Mouse (Mus musculus) limb, embryonic 10.5 days (tissue): ENCODE data around the gene Chd9. TPM values are rescaled to one million over a fixed set of nuclear protein-coding genes. Genes with fewer than 3 reads are reported as not detected.
A peak's percentile ranks its signal among the peaks of the same experiment; 100 is the strongest.

ENCODE experiments used
- DNase-seq: peaks from one replicate; pipeline ENCODE4 v3.0.0-alpha.2; 2017; ENCODE audit warnings: low spot score
- H3K27ac ChIP-seq: fragments of 300-500 bp; sonication (generic); 2 replicates; pipeline ENCODE4 v1.5.1; 2016; ENCODE audit warnings: mild to moderate bottlenecking
- H3K27me3 ChIP-seq: fragments of 300-500 bp; sonication (generic); 2 replicates; pipeline ENCODE4 v1.6.1; 2016; ENCODE audit warnings: low read depth, mild to moderate bottlenecking; ENCODE audit not compliant: poor library complexity, severe bottlenecking
- H3K36me3 ChIP-seq: fragments of 300-500 bp; sonication (generic); 2 replicates; pipeline ENCODE4 v1.6.1; 2016; ENCODE audit warnings: mild to moderate bottlenecking, moderate library complexity
- H3K4me1 ChIP-seq: fragments of 300-500 bp; sonication (generic); 2 replicates; pipeline ENCODE4 v1.6.1; 2016
- H3K4me3 ChIP-seq: fragments of 300-500 bp; sonication (generic); 2 replicates; pipeline ENCODE4 v1.5.1; 2016; ENCODE audit warnings: mild to moderate bottlenecking, moderate library complexity
- H3K9me3 ChIP-seq: fragments of 300-500 bp; sonication (generic); replicated peaks from 2 replicates; pipeline ENCODE4 v1.6.1; 2016; ENCODE audit warnings: mild to moderate bottlenecking
- WGBS: fragments of 180-500 bp; shearing (Covaris S2); methylation state at CpG from one replicate; pipeline ENCODE4 v1.1.7; 2016; 5-methylcytosine and 5-hydroxymethylcytosine counted together
- polyA plus RNA-seq: library from polyadenylated mRNA; unstranded; fragments of >200 nt; fragmentation: Nextera tagmentation; extraction: Ambion mirVana; gene quantifications from 2 replicates; pipeline ENCODE4 v1.2.1, GENCODE M21; 2016

The Chd9 gene
- polyA plus RNA-seq, 1 experiment from 2014 or later = 45.5 TPM

- H3K27me3 ChIP-seq = no peaks in the 10 kb centered on the region
- H3K27ac ChIP-seq = no peak overlapping the region
- H3K4me3 ChIP-seq = no peak overlapping the region
- H3K36me3 ChIP-seq = no peaks in the 10 kb centered on the region; the same call in 1 of the 2 replicates
- no peaks in the 10 kb centered on the region for H3K9me3 ChIP-seq
- WGBS = 82% methylated on average over 4 of the region's 4 CpGs
- no peak for DNase-seq
- peaks cover 42% of the 10 kb centered on the region for H3K4me1 ChIP-seq
These were observed 39.8 kb downstream of the Chd9 start for GRCm38 (mm10) chr8:90867911-90868310.

- Histone ChIP-seq H3K4me1 (peaks cover 42% of the 10 kb centered on the region), H3K4me3 (no peak overlapping the region), H3K27ac (0 out of 2 replicates have a peak overlapping the region, but pooled peaks have one; percentile 73), H3K36me3 (no peaks in the 10 kb centered on the region; the same call in 1 of the 2 replicates), H3K27me3 (no peaks in the 10 kb centered on the region), H3K9me3 (no peaks in the 10 kb centered on the region)
- no peak for DNase-seq
- WGBS = 85% methylated on average over 4 of the region's 4 CpGs
These were observed 40.2 kb downstream of the Chd9 start for GRCm38 (mm10) chr8:90868334-90868733.

- no peak for DNase-seq
- peaks cover 42% of the 10 kb centered on the region for H3K4me1 ChIP-seq
- no peaks in the 10 kb centered on the region for H3K27me3 ChIP-seq
- no peaks in the 10 kb centered on the region for H3K9me3 ChIP-seq
- H3K27ac ChIP-seq = peak overlapping the region; percentile 73
- 47% methylated on average over 18 of the region's 18 CpGs for WGBS
- H3K4me3 ChIP-seq = 0 out of 2 replicates have a peak overlapping the region, but pooled peaks have one; percentile 13
- H3K36me3 ChIP-seq = no peaks in the 10 kb centered on the region; the same call in 1 of the 2 replicates
These were observed 41.1 kb downstream of the Chd9 start for GRCm38 (mm10) chr8:90869071-90869919.

- Histone ChIP-seq H3K27ac (peak overlapping the region; percentile 73), H3K36me3 (no peaks in the 10 kb centered on the region; the same call in 1 of the 2 replicates), H3K4me1 (peaks cover 42% of the 10 kb centered on the region), H3K4me3 (peak overlapping the region; percentile 13; the same call in 1 of the 2 replicates), H3K27me3 (no peaks in the 10 kb centered on the region), H3K9me3 (no peaks in the 10 kb centered on the region)
- no peak for DNase-seq
- 10% methylated on average over 22 of the region's 22 CpGs for WGBS
These were observed 42.0 kb downstream of the Chd9 start for GRCm38 (mm10) chr8:90869920-90870777.

GRCm38 (mm10) chr8:90871375-90872080, 43.4 kb downstream of the Chd9 start:
- Histone ChIP-seq H3K36me3 (no peaks in the 10 kb centered on the region; the same call in 1 of the 2 replicates), H3K27me3 (no peaks in the 10 kb centered on the region), H3K27ac (no peak overlapping the region), H3K4me1 (peaks cover 53% of the 10 kb centered on the region), H3K4me3 (no peak overlapping the region), H3K9me3 (no peaks in the 10 kb centered on the region)
- no peak for DNase-seq
- WGBS = 82% methylated on average over 6 of the region's 6 CpGs

GRCm38 (mm10) chr8:90873051-90873450, 44.9 kb downstream of the Chd9 start:
- no peaks in the 10 kb centered on the region for H3K9me3 ChIP-seq
- no peak overlapping the region for H3K4me3 ChIP-seq
- H3K4me1 ChIP-seq = peaks cover 63% of the 10 kb centered on the region
- H3K27me3 ChIP-seq = no peaks in the 10 kb centered on the region
- peak overlapping the region; percentile 31; the same call in 1 of the 2 replicates for H3K27ac ChIP-seq
- 77% methylated on average over 4 of the region's 4 CpGs for WGBS
- no peaks in the 10 kb centered on the region; the same call in 1 of the 2 replicates for H3K36me3 ChIP-seq
- DNase-seq = no peak

GRCm38 (mm10) chr8:90876213-90876721, 48.1 kb downstream of the Chd9 start:
- DNase-seq = peak; percentile 58
- 4% methylated on average over 12 of the region's 12 CpGs for WGBS
- H3K4me3 ChIP-seq = peak overlapping the region; percentile 58
- no peaks in the 10 kb centered on the region; the same call in 1 of the 2 replicates for H3K36me3 ChIP-seq
- H3K27ac ChIP-seq = peak overlapping the region; percentile 83
- peaks cover 39% of the 10 kb centered on the region for H3K4me1 ChIP-seq
- no peaks in the 10 kb centered on the region for H3K27me3 ChIP-seq
- no peaks in the 10 kb centered on the region for H3K9me3 ChIP-seq

GRCm38 (mm10) chr8:90876722-90877429, 48.7 kb downstream of the Chd9 start:
- WGBS = under 1% methylated on average over 24 of the region's 24 CpGs
- H3K27me3 ChIP-seq = no peaks in the 10 kb centered on the region
- H3K4me1 ChIP-seq = peaks cover 34% of the 10 kb centered on the region
- no peaks in the 10 kb centered on the region for H3K9me3 ChIP-seq
- H3K27ac ChIP-seq = peak overlapping the region; percentile 83
- H3K4me3 ChIP-seq = peak overlapping the region; percentile 58
- H3K36me3 ChIP-seq = no peaks in the 10 kb centered on the region; the same call in 1 of the 2 replicates
- DNase-seq = peak; percentile 64

GRCm38 (mm10) chr8:90877430-90877975, 49.4 kb downstream of the Chd9 start:
- Histone ChIP-seq H3K4me1 (peaks cover 34% of the 10 kb centered on the region), H3K27me3 (no peaks in the 10 kb centered on the region), H3K27ac (peak overlapping the region; percentile 83), H3K9me3 (no peaks in the 10 kb centered on the region), H3K4me3 (peak overlapping the region; percentile 58), H3K36me3 (no peaks in the 10 kb centered on the region)
- DNase-seq = no peak
- 2% methylated on average over 11 of the region's 11 CpGs for WGBS

- no peaks in the 10 kb centered on the region for H3K36me3 ChIP-seq
- H3K27me3 ChIP-seq = no peaks in the 10 kb centered on the region
- peaks cover 28% of the 10 kb centered on the region for H3K4me1 ChIP-seq
- DNase-seq = no peak
- WGBS = 73% methylated on average over 6 of the region's 6 CpGs
- H3K9me3 ChIP-seq = no peaks in the 10 kb centered on the region
- no peak overlapping the region for H3K4me3 ChIP-seq
- no peak overlapping the region for H3K27ac ChIP-seq
These were observed 50.4 kb downstream of the Chd9 start for GRCm38 (mm10) chr8:90878551-90878950.

- H3K9me3 ChIP-seq = no peaks in the 10 kb centered on the region
- no peaks in the 10 kb centered on the region for H3K27me3 ChIP-seq
- WGBS = 87% methylated on average over 4 of the region's 4 CpGs
These were observed 51.9 kb downstream of the Chd9 start for GRCm38 (mm10) chr8:90880041-90880440.

More at GRCm38 (mm10) chr8:90880041-90880440, 51.9 kb downstream of the Chd9 start:
- no peak overlapping the region for H3K4me3 ChIP-seq
- no peaks in the 10 kb centered on the region for H3K36me3 ChIP-seq
- peaks cover 28% of the 10 kb centered on the region for H3K4me1 ChIP-seq
- H3K27ac ChIP-seq = no peak overlapping the region
- no peak for DNase-seq
